Mouse (Mus musculus) MEL (cell line): ENCODE results near the gene Hibch. TPM values are rescaled to one million over a fixed set of nuclear protein-coding genes. Genes with fewer than 3 reads are reported as not detected.
"Not testable (repeated sequence)": the region's sequence is repeated elsewhere in the genome, so short reads cannot be mapped to it uniquely, and the experiment has no call there.

Experiments used
- DNase-seq: peaks from one replicate; pipeline ENCODE4 v3.0.0; 2011; ENCODE audit warnings: low read depth, low spot score
- H3K27ac ChIP-seq: 2 replicates; pipeline ENCODE4 v1.5.1; 2012; ENCODE audit warnings: low read depth, mild to moderate bottlenecking, control low read depth, low read length, moderate library complexity; ENCODE audit not compliant: control insufficient read depth
- H3K27me3 ChIP-seq, 2 experiments: fragments of 150-350 bp in 1 of 2; sonication (generic) in 1 of 2; 2 replicates each; pipeline ENCODE4 v1.6.1; 2012; ENCODE audit warnings: low read length in 2 of 2, mild to moderate bottlenecking in 2 of 2, improper control_type of control experiment in 1 of 2, moderate library complexity in 1 of 2; ENCODE audit not compliant: insufficient read depth in 2 of 2, control insufficient read depth in 1 of 2
- H3K36me3 ChIP-seq, 2 experiments: 2 replicates each; pipeline ENCODE4 v1.6.1; 2012 to 2014; ENCODE audit warnings: low read length in 2 of 2, improper control_type of control experiment in 1 of 2, inconsistent platforms in 1 of 2, mild to moderate bottlenecking in 1 of 2; ENCODE audit not compliant: insufficient read depth in 2 of 2, control insufficient read depth in 1 of 2
- H3K4me1 ChIP-seq, 2 experiments: fragments of 150-350 bp in 1 of 2; sonication (generic) in 1 of 2; 2 replicates each; pipeline ENCODE4 v1.6.1; 2012; ENCODE audit warnings: low read length in 2 of 2, improper control_type of control experiment in 1 of 2, mild to moderate bottlenecking in 1 of 2; ENCODE audit not compliant: insufficient read depth in 2 of 2, control insufficient read depth in 1 of 2
- H3K4me3 ChIP-seq, 2 experiments: fragments of 150-350 bp in 1 of 2; sonication (generic) in 1 of 2; 2 replicates each; pipeline ENCODE4 v1.5.1; 2012; ENCODE audit warnings: low read depth in 2 of 2, low read length in 2 of 2, mild to moderate bottlenecking in 2 of 2, moderate library complexity in 2 of 2, control low read depth in 1 of 2, improper control_type of control experiment in 1 of 2; ENCODE audit not compliant: control insufficient read depth in 1 of 2, insufficient read depth in 1 of 2
- H3K79me2 ChIP-seq: 2 replicates; pipeline ENCODE4 v1.6.1; 2012; ENCODE audit warnings: mild to moderate bottlenecking, low read length, moderate library complexity; ENCODE audit not compliant: control insufficient read depth, poor library complexity, insufficient read depth
- H3K9ac ChIP-seq: 2 replicates; pipeline ENCODE4 v1.6.1; 2012; ENCODE audit warnings: low read depth, mild to moderate bottlenecking, control low read depth, low read length, moderate library complexity; ENCODE audit not compliant: control insufficient read depth, poor library complexity, severe bottlenecking
- H3K9me3 ChIP-seq: fragments of 150-350 bp; sonication (generic); replicated peaks from 2 replicates; pipeline ENCODE4 v1.6.1; 2012; ENCODE audit warnings: mild to moderate bottlenecking, low read length, improper control_type of control experiment, moderate library complexity; ENCODE audit not compliant: insufficient read depth
- BHLHE40 ChIP-seq: IDR thresholded peaks from 2 replicates; pipeline ENCODE4 v1.6.1; 2012; ENCODE audit warnings: low read depth, mild to moderate bottlenecking, inconsistent platforms, low read length, improper control_type of control experiment, borderline replicate concordance
- CHD2 ChIP-seq: IDR thresholded peaks from 2 replicates; pipeline ENCODE4 v1.6.1; 2011; ENCODE audit warnings: low read length, improper control_type of control experiment
- CTCF ChIP-seq, 3 experiments: IDR thresholded peaks in 2 of 3; conservative IDR thresholded peaks in 1 of 3; 2 replicates each; pipeline ENCODE4 v1.5.1; 2011 to 2012; ENCODE audit warnings: low read length in 3 of 3, low read depth in 2 of 3, mild to moderate bottlenecking in 2 of 3, improper control_type of control experiment in 1 of 3, inconsistent platforms in 1 of 3, mixed read lengths in 1 of 3, moderate library complexity in 1 of 3; ENCODE audit not compliant: control insufficient read depth in 1 of 3, insufficient read depth in 1 of 3, poor library complexity in 1 of 3, severe bottlenecking in 1 of 3
- E2F4 ChIP-seq: IDR thresholded peaks from 2 replicates; pipeline ENCODE4 v1.6.1; 2011; ENCODE audit warnings: low read depth, low read length, improper control_type of control experiment, borderline replicate concordance
- EP300 ChIP-seq, 2 experiments: IDR thresholded peaks; 2 replicates each; pipeline ENCODE4 v1.6.1; 2011; ENCODE audit warnings: improper control_type of control experiment in 2 of 2, low read length in 2 of 2, low read depth in 1 of 2, mild to moderate bottlenecking in 1 of 2
- ETS1 ChIP-seq: IDR thresholded peaks from 2 replicates; pipeline ENCODE4 v1.6.1; 2012; ENCODE audit warnings: low read depth, mild to moderate bottlenecking, inconsistent platforms, low read length, improper control_type of control experiment, moderate library complexity
- GATA1 ChIP-seq: IDR thresholded peaks from 2 replicates; pipeline ENCODE4 v1.6.1; 2011; ENCODE audit warnings: low read depth, low read length, improper control_type of control experiment
- HCFC1 ChIP-seq: IDR thresholded peaks from 2 replicates; pipeline ENCODE4 v1.6.1; 2012; ENCODE audit warnings: low read depth, mild to moderate bottlenecking, inconsistent platforms, low read length, improper control_type of control experiment, moderate library complexity
- JUND ChIP-seq: IDR thresholded peaks from 2 replicates; pipeline ENCODE4 v1.6.1; 2011; ENCODE audit warnings: low read depth, mild to moderate bottlenecking, improper control_type of control experiment, low read length
- MAX ChIP-seq: IDR thresholded peaks from 2 replicates; pipeline ENCODE4 v1.6.1; 2011; ENCODE audit warnings: low read length, improper control_type of control experiment
- MAZ ChIP-seq: IDR thresholded peaks from 2 replicates; pipeline ENCODE4 v1.6.1; 2012; ENCODE audit warnings: low read depth, mild to moderate bottlenecking, inconsistent platforms, low read length, improper control_type of control experiment
- MEF2A ChIP-seq: IDR thresholded peaks from 2 replicates; pipeline ENCODE4 v1.6.1; 2014; ENCODE audit warnings: low read depth, mild to moderate bottlenecking, inconsistent platforms, low read length, improper control_type of control experiment; ENCODE audit not compliant: poor library complexity, insufficient replicate concordance, severe bottlenecking; ENCODE audit errors: extremely low read depth
- MXI1 ChIP-seq: IDR thresholded peaks from 2 replicates; pipeline ENCODE4 v1.6.1; 2011; ENCODE audit warnings: mild to moderate bottlenecking, low read depth, low read length, improper control_type of control experiment
- MYC ChIP-seq: IDR thresholded peaks from 2 replicates; pipeline ENCODE4 v1.6.1; 2011; ENCODE audit warnings: low read depth, mild to moderate bottlenecking, low read length, improper control_type of control experiment, moderate library complexity
- NELFE ChIP-seq: IDR thresholded peaks from 2 replicates; pipeline ENCODE4 v1.6.1; 2011; ENCODE audit warnings: low read depth, low read length, improper control_type of control experiment
- POLR2AphosphoS2 ChIP-seq: IDR thresholded peaks from 2 replicates; pipeline ENCODE4 v1.6.1; 2011; ENCODE audit warnings: low read length, improper control_type of control experiment
- RAD21 ChIP-seq: IDR thresholded peaks from 2 replicates; pipeline ENCODE4 v1.6.1; 2011; ENCODE audit warnings: mild to moderate bottlenecking, low read depth, low read length, improper control_type of control experiment
- RCOR1 ChIP-seq: IDR thresholded peaks from 2 replicates; pipeline ENCODE4 v1.6.1; 2012; ENCODE audit warnings: low read depth, mild to moderate bottlenecking, inconsistent platforms, low read length, improper control_type of control experiment
- SIN3A ChIP-seq: IDR thresholded peaks from 2 replicates; pipeline ENCODE4 v1.6.1; 2012; ENCODE audit warnings: low read length, improper control_type of control experiment, inconsistent platforms
- TCF12 ChIP-seq: IDR thresholded peaks from 2 replicates; pipeline ENCODE4 v1.6.1; 2014; ENCODE audit warnings: low read depth, mild to moderate bottlenecking, inconsistent platforms, low read length, improper control_type of control experiment, moderate library complexity
- UBTF ChIP-seq: IDR thresholded peaks from 2 replicates; pipeline ENCODE4 v1.6.1; 2012; ENCODE audit warnings: low read depth, mild to moderate bottlenecking, inconsistent platforms, low read length, improper control_type of control experiment, moderate library complexity, borderline replicate concordance; ENCODE audit not compliant: insufficient read depth
- USF1 ChIP-seq: IDR thresholded peaks from 2 replicates; pipeline ENCODE4 v1.6.1; 2014; ENCODE audit warnings: low read depth, mild to moderate bottlenecking, inconsistent platforms, low read length, improper control_type of control experiment, moderate library complexity
- ZMIZ1 ChIP-seq: IDR thresholded peaks from 2 replicates; pipeline ENCODE4 v1.6.1; 2012; ENCODE audit warnings: low read depth, mild to moderate bottlenecking, inconsistent platforms, low read length, improper control_type of control experiment, moderate library complexity
- polyA plus RNA-seq, 2 experiments: library from polyadenylated mRNA; stranded (reverse) in 1 of 2; unstranded in 1 of 2; fragments of >175 nt in 1 of 2; fragments of >200 nt in 1 of 2; gene quantifications; 2 replicates each; pipeline versions ENCODE4 v1.2.1 to v1.2.4; 2012; ENCODE audit warnings: low replicate concordance in 2 of 2, low read depth in 1 of 2; ENCODE audit not compliant: insufficient read length in 2 of 2, insufficient read depth in 1 of 2, missing spikeins in 1 of 2
- total RNA-seq: library from RNA; depleted of rRNA; stranded (reverse); fragments of 300-350 nt; gene quantifications from 2 replicates; pipeline ENCODE4 v1.2.3, GENCODE M21; 2012

Gene Hibch
- total and polyA plus RNA-seq, 3 experiments = 28.5 to 35.2 TPM; not detected in 1

GRCm38 (mm10) chr1:52909783-52910182 lies 65.1 kb downstream of the Hibch start:
- H3K79me2 ChIP-seq = no peaks in the 10 kb centered on the region
- H3K4me3 ChIP-seq = no peak overlapping the region
- DNase-seq = peak; percentile 39
- H3K36me3 ChIP-seq = peaks cover 0 to 3% of the 10 kb centered on the region in 2 experiments; a peak in 2 of 4 replicates
- no peaks in the 10 kb centered on the region for H3K9me3 ChIP-seq
- no peaks in the 10 kb centered on the region for H3K27me3 ChIP-seq
- TF ChIP-seq BHLHE40 (no peak), MEF2A (no peak), EP300 (IDR thresholded peaks at IDR 0.05; ENCODE audit: low read depth in 1 of 2, low read length in 2 of 2) (peak in 1 of 2 experiments; percentile 19; a peak in 1 of 4 replicates), POLR2AphosphoS2 (no peak), JUND (no peak), HCFC1 (no peak), MXI1 (no peak), CTCF (IDR thresholded peaks at IDR 0.05 in 2 of 3, conservative IDR thresholded peaks at IDR 0.05 in 1 of 3; ENCODE audit: control insufficient read depth in 1 of 3, insufficient read depth in 1 of 3, low read depth in 2 of 3, low read length in 3 of 3, poor library complexity in 1 of 3, severe bottlenecking in 1 of 3) (no peak), CHD2 (no peak), TCF12 (no peak), E2F4 (no peak), GATA1 (peak; percentile 15; the same call in 1 of the 2 replicates), UBTF (no peak), ZMIZ1 (no peak), RAD21 (no peak), NELFE (no peak), MYC (no peak)
- H3K4me1 ChIP-seq = peaks cover 0 to 3% of the 10 kb centered on the region in 2 experiments; a peak in 1 of 4 replicates
- H3K9ac ChIP-seq = no peak overlapping the region
- H3K27ac ChIP-seq = no peak overlapping the region

DNA sequence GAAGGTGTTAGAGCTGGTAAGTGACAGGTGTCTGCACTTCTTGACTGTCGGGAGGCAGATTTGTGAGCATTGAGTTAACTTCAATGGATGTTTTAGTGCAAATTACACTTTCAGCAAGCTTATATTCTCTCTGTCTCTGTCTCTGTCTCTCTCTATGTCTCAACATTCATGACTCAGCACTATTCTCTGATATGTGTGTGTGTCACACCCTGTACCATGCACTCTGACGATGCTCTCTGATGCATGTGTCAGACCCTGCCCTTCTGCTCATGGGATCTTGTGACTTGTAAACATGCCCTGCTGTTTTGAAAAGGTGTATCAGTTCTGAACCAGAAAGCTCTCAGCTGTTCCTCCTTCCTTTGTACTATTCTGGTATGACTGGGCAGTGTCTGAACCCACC lies 71.9 kb downstream of the Hibch start:
- no peak for TF ChIP-seq POLR2AphosphoS2
- TF ChIP-seq MXI1 = no peak
- no peak for TF ChIP-seq GATA1
- no peak for TF ChIP-seq RCOR1
- no peak for TF ChIP-seq ETS1
- TF ChIP-seq MAZ = no peak
- no peak for TF ChIP-seq CTCF (IDR thresholded peaks at IDR 0.05 in 2 of 3, conservative IDR thresholded peaks at IDR 0.05 in 1 of 3; ENCODE audit: control insufficient read depth in 1 of 3, insufficient read depth in 1 of 3, low read depth in 2 of 3, low read length in 3 of 3, poor library complexity in 1 of 3, severe bottlenecking in 1 of 3)
- no peak for TF ChIP-seq UBTF
- no peak for TF ChIP-seq SIN3A
- no peak for TF ChIP-seq USF1
- no peak for TF ChIP-seq MAX
- TF ChIP-seq, all 39 proteins: peak for 0
- H3K9ac ChIP-seq = no peak overlapping the region
- H3K4me1 ChIP-seq = no peaks in the 10 kb centered on the region
- no peak overlapping the region for H3K27ac ChIP-seq
- H3K27me3 ChIP-seq = no peaks in the 10 kb centered on the region
- H3K36me3 ChIP-seq = no peaks in the 10 kb centered on the region
- peak; percentile 7 for DNase-seq
- H3K4me3 ChIP-seq = no peak overlapping the region
- no peaks in the 10 kb centered on the region for H3K9me3 ChIP-seq
- H3K79me2 ChIP-seq = no peaks in the 10 kb centered on the region

DNA sequence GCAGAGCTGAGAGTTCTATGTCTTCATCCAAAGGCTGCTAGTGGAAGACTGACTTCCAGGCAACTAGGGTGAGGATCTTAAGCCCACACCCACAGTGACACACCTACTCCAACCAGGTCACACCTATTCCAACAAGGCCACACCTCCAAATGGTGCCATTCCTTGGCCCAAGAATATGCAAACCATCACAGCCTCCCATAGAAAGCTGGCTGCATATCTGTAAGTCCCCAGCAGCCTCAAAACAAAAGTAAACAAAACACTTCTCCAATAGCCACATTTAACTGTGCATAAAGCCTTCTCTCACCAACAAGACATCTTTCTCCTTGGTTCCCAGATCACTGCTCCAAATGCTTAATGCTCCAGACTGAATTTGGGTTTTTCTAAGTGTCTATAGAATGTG lies 74.2 kb downstream of the Hibch start:
- H3K79me2 ChIP-seq, H3K27ac ChIP-seq, H3K9me3 ChIP-seq, DNase-seq, H3K36me3 ChIP-seq, H3K9ac ChIP-seq, H3K4me3 ChIP-seq, H3K27me3 ChIP-seq, H3K4me1 ChIP-seq: not testable (repeated sequence)
